ENCODE assay signal across 8 mouse cellular contexts in genomic region chr12:81205619-81206560, GRCm38 (mm10).
A peak's percentile ranks its signal among the peaks of the same experiment; 100 is the strongest.
DNase-seq lines count a peak whose midpoint lies in the region; ATAC-seq and TF ChIP-seq lines count a peak whose summit lies in the region.
"Had no signal": no experiment of that assay in that cellular context is flagged by ENCODE, and none has a peak within 500 bp of the region (broad histone marks: within the 10 kb centered on the region; RNA-seq: fewer than 3 reads in every experiment).

No protein-coding gene starts in this region.

- H3K4me1 ChIP-seq in midbrain, embryonic 14.5 days (ENCODE audit: control insufficient read depth, insufficient read depth, low read length): peaks cover 8% of the 10 kb centered on the region
- H3K4me1 ChIP-seq in midbrain, embryonic 16.5 days (ENCODE audit: control insufficient read depth, insufficient read depth, low read length): peaks cover 6% of the 10 kb centered on the region
- H3K4me1 ChIP-seq: liver, embryonic 13.5 days had no signal

- no peaks in the 10 kb centered on the region for H3K9me3 ChIP-seq in midbrain, embryonic 14.5 days (ENCODE audit: control insufficient read depth, low read length)
- no peaks in the 10 kb centered on the region for H3K9me3 ChIP-seq in midbrain, embryonic 16.5 days (replicated peaks; ENCODE audit: control insufficient read depth, low read length, poor library complexity, severe bottlenecking)
- H3K9me3 ChIP-seq: liver, embryonic 13.5 days had no signal

- H3K27ac ChIP-seq in midbrain, embryonic 14.5 days (replicated peaks; ENCODE audit: low read depth, low read length): no peak overlapping the region
- H3K27ac ChIP-seq in midbrain, embryonic 16.5 days (ENCODE audit: low read length): no peak overlapping the region
- H3K27ac ChIP-seq: liver, embryonic 13.5 days had no signal

- DNase-seq in midbrain, embryonic 14.5 days: peak; percentile 46
- DNase-seq in brain, embryonic 14.5 days (ENCODE audit: low read depth): peak; percentile 90
- peak; percentile 60 for DNase-seq in hindlimb bud, embryonic 11.5 days (ENCODE audit: extremely low spot score, low read depth, low spot score)
- peak; percentile 38 for DNase-seq in thymus, postnatal 25 days
- no peak for DNase-seq in natural killer cell, adult 2 months (ENCODE audit: low spot score in 2 of 2)
- no peak for DNase-seq in cerebellum, postnatal 14 days
- DNase-seq: liver, embryonic 13.5 days had no signal

- WGBS in midbrain, embryonic 14.5 days: 22% methylated on average over 6 of the region's 6 CpGs
- WGBS in midbrain, embryonic 16.5 days: 22% methylated on average over 6 of the region's 6 CpGs

- H3K4me2 ChIP-seq in midbrain, embryonic 14.5 days (ENCODE audit: low read length): no peak overlapping the region
- no peak overlapping the region for H3K4me2 ChIP-seq in midbrain, embryonic 16.5 days (ENCODE audit: low read length)
- H3K4me2 ChIP-seq: liver, embryonic 13.5 days had no signal

- no peak overlapping the region for H3K4me3 ChIP-seq in midbrain, embryonic 14.5 days (replicated peaks; ENCODE audit: low read depth, low read length)
- no peak overlapping the region for H3K4me3 ChIP-seq in midbrain, embryonic 16.5 days (ENCODE audit: low read depth, low read length)
- H3K4me3 ChIP-seq: liver, embryonic 13.5 days had no signal

- TF ChIP-seq POLR2A in brain, embryonic 14.5 days (IDR thresholded peaks at IDR 0.05; ENCODE audit: borderline replicate concordance, extremely low read depth, insufficient read depth, insufficient read length, poor library complexity, severe bottlenecking): no peak

- no peak for ATAC-seq in midbrain, embryonic 14.5 days (ENCODE audit: low FRiP score, low TSS enrichment)
- ATAC-seq in midbrain, embryonic 16.5 days: no peak

- H3K36me3 ChIP-seq in midbrain, embryonic 14.5 days (ENCODE audit: control insufficient read depth, insufficient read depth, low read length): no peaks in the 10 kb centered on the region
- no peaks in the 10 kb centered on the region for H3K36me3 ChIP-seq in midbrain, embryonic 16.5 days (ENCODE audit: control insufficient read depth, insufficient read depth, low read length)
- H3K36me3 ChIP-seq: liver, embryonic 13.5 days had no signal

- no peak for TF ChIP-seq CTCF in brain, embryonic 14.5 days (IDR thresholded peaks at IDR 0.05; ENCODE audit: borderline replicate concordance, extremely low read depth, insufficient read depth, insufficient read length)

- no peak overlapping the region for H3K9ac ChIP-seq in midbrain, embryonic 14.5 days (replicated peaks; ENCODE audit: low read length)
- no peak overlapping the region for H3K9ac ChIP-seq in midbrain, embryonic 16.5 days (ENCODE audit: low read depth, low read length)
- H3K9ac ChIP-seq: liver, embryonic 13.5 days had no signal

- no peaks in the 10 kb centered on the region for H3K27me3 ChIP-seq in midbrain, embryonic 14.5 days (ENCODE audit: control insufficient read depth, insufficient read depth, low read length)
- no peaks in the 10 kb centered on the region for H3K27me3 ChIP-seq in midbrain, embryonic 16.5 days (ENCODE audit: control insufficient read depth, insufficient read depth, low read depth, low read length)
- H3K27me3 ChIP-seq: liver, embryonic 13.5 days had no signal

Comparison
In these comparisons a context has a peak if more than half of its experiments do, and no peak if none do; other contexts are left out.
1. DNase-seq: peak in midbrain, embryonic 14.5 days (single experiment), brain, embryonic 14.5 days (single experiment), hindlimb bud, embryonic 11.5 days (single experiment) and thymus, postnatal 25 days (single experiment); none in natural killer cell, adult 2 months (0 of 2) and cerebellum, postnatal 14 days (0 of 2).